8 mouse cellular contexts compared by ENCODE assay signal in genomic region chr10:52232196-52233176, GRCm38 (mm10). TPM values are rescaled to one million over a fixed set of nuclear protein-coding genes. Genes with fewer than 3 reads are reported as not detected.
DNase-seq lines count a peak whose midpoint lies in the region; ATAC-seq and TF ChIP-seq lines count a peak whose summit lies in the region.

No protein-coding gene starts in this region.

- no peak overlapping the region for H3K27ac ChIP-seq in testis, adult 2 months (ENCODE audit: control insufficient read depth, insufficient read depth, low read depth, low read length)
- peak overlapping the region; percentile 47 for H3K27ac ChIP-seq in heart, adult 2 months
- peak overlapping the region; percentile 89 for H3K27ac ChIP-seq in liver, postnatal 0 days (ENCODE audit: low read depth)
- H3K27ac ChIP-seq in neural tube, embryonic 13.5 days (replicated peaks), result no peak overlapping the region

- H3K4me2 ChIP-seq in liver, postnatal 0 days (ENCODE audit: low read depth, low read length), result peak overlapping the region; percentile 91
- peak overlapping the region; percentile 65 for H3K4me2 ChIP-seq in neural tube, embryonic 13.5 days

- peak; percentile 34; the same call in 1 of the 2 replicates for TF ChIP-seq CTCF in testis, adult 2 months (IDR thresholded peaks at IDR 0.05; ENCODE audit: control insufficient read depth, insufficient read depth, insufficient replicate concordance, low read depth, low read length)
- TF ChIP-seq CTCF in heart, adult 2 months (IDR thresholded peaks at IDR 0.05), result peak; percentile 77
- peak; percentile 57 for TF ChIP-seq CTCF in liver, postnatal 0 days (IDR thresholded peaks at IDR 0.05; ENCODE audit: low read depth)

- H3K36me3 ChIP-seq in testis, adult 2 months (ENCODE audit: control insufficient read depth, insufficient read depth, low read length), result no peaks in the 10 kb centered on the region
- no peaks in the 10 kb centered on the region; the same call in 1 of the 2 replicates for H3K36me3 ChIP-seq in heart, adult 2 months (ENCODE audit: control insufficient read depth, insufficient read depth, low read length)
- H3K36me3 ChIP-seq in liver, postnatal 0 days (replicated peaks; ENCODE audit: insufficient read depth, low read length), result no peaks in the 10 kb centered on the region
- no peaks in the 10 kb centered on the region for H3K36me3 ChIP-seq in neural tube, embryonic 13.5 days

- peaks cover 11% of the 10 kb centered on the region for H3K4me1 ChIP-seq in testis, adult 2 months (ENCODE audit: control insufficient read depth, insufficient read depth, low read length)
- peaks cover 4% of the 10 kb centered on the region for H3K4me1 ChIP-seq in heart, adult 2 months (ENCODE audit: control insufficient read depth, insufficient read depth, low read length)
- peaks cover 12% of the 10 kb centered on the region for H3K4me1 ChIP-seq in liver, postnatal 0 days (ENCODE audit: insufficient read depth)
- peaks cover 17% of the 10 kb centered on the region for H3K4me1 ChIP-seq in neural tube, embryonic 13.5 days (replicated peaks)

- no peaks in the 10 kb centered on the region; the same call in 1 of the 2 replicates for H3K27me3 ChIP-seq in testis, adult 2 months (ENCODE audit: control insufficient read depth, insufficient read depth, low read length)
- H3K27me3 ChIP-seq in heart, adult 2 months (ENCODE audit: control insufficient read depth, insufficient read depth, low read length), result no peaks in the 10 kb centered on the region
- H3K27me3 ChIP-seq in liver, postnatal 0 days (ENCODE audit: insufficient read depth, low read length), result no peaks in the 10 kb centered on the region
- H3K27me3 ChIP-seq in neural tube, embryonic 13.5 days, result peaks cover 5% of the 10 kb centered on the region; the same call in 1 of the 2 replicates

- intact Hi-C loops in heart, adult 2 months (cut with DNase I), result loop anchor here (1.0 to 2.0 kb wide), 3 partner anchors 62 to 152 kb away; no protein-coding TSS in a partner anchor

- peak; percentile 10; the same call in 1 of the 2 replicates for ATAC-seq in liver, postnatal 0 days
- ATAC-seq in neural tube, embryonic 13.5 days (ENCODE audit: low read depth), result peak; percentile 30; the same call in 1 of the 2 replicates
- ATAC-seq in monocyte, adult 5-6 weeks (replicated peaks; ENCODE audit: insufficient number of reproducible peaks, low FRiP score, low TSS enrichment, poor library complexity, severe bottlenecking), result no peak

- no peaks in the 10 kb centered on the region; the same call in 1 of the 2 replicates for H3K79me2 ChIP-seq in heart, adult 2 months (replicated peaks; ENCODE audit: control insufficient read depth, insufficient read depth, low read length)

- no peaks in the 10 kb centered on the region for H3K9me3 ChIP-seq in liver, postnatal 0 days (ENCODE audit: low read length)
- H3K9me3 ChIP-seq in neural tube, embryonic 13.5 days, result no peaks in the 10 kb centered on the region

- DNase-seq in testis, postnatal 14 days (ENCODE audit: low spot score), result no peak
- peak; percentile 32 for DNase-seq in cerebellum, adult 9-11 months
- DNase-seq in heart, adult 2 months, result peak; percentile 44 to 51
- peak; percentile 88 for DNase-seq in kidney, adult 11 months
- DNase-seq in liver, postnatal 0 days, result peak; percentile 27

- H3K9ac ChIP-seq in heart, adult 2 months (ENCODE audit: low read depth, low read length), result peak overlapping the region; percentile 51
- H3K9ac ChIP-seq in liver, postnatal 0 days (replicated peaks), result no peak overlapping the region
- no peak overlapping the region for H3K9ac ChIP-seq in neural tube, embryonic 13.5 days

- peak overlapping the region; percentile 43 for H3K4me3 ChIP-seq in testis, adult 2 months (ENCODE audit: control insufficient read depth, low read depth, low read length)
- peak overlapping the region; percentile 70 for H3K4me3 ChIP-seq in heart, adult 2 months
- H3K4me3 ChIP-seq in liver, postnatal 0 days (ENCODE audit: low read depth, low read length), result peak overlapping the region; percentile 75
- peak overlapping the region; percentile 66 for H3K4me3 ChIP-seq in neural tube, embryonic 13.5 days

- 7% methylated on average over 21 of the region's 21 CpGs for WGBS in heart, adult 2 months
- WGBS in liver, postnatal 0 days (ENCODE audit: insufficient replicate concordance), result 7% methylated on average over 21 of the region's 21 CpGs
- WGBS in neural tube, embryonic 13.5 days, result 13% methylated on average over 21 of the region's 21 CpGs

- TF ChIP-seq POLR2A in testis, adult 2 months (IDR thresholded peaks at IDR 0.05; ENCODE audit: control insufficient read depth, low read depth, low read length), result no peak
- TF ChIP-seq POLR2A in heart, adult 2 months (IDR thresholded peaks at IDR 0.05; ENCODE audit: insufficient read depth, low read depth, low read length), result no peak

- TF ChIP-seq EP300 in heart, adult 2 months (IDR thresholded peaks at IDR 0.05; ENCODE audit: insufficient read depth, low read depth, low read length), result 0 out of 2 replicates have a peak, but pooled peaks have one; percentile 22
- TF ChIP-seq EP300 in liver, postnatal 0 days (IDR thresholded peaks at IDR 0.05; ENCODE audit: low read depth), result no peak

RNA-seq across cellular contexts. Expression of gene Dcbld1, which starts 0.9 kb away (rescaled TPM):
- polyA plus RNA-seq in testis, adult 2 months (2012; rRNA removed), result 1.7 and 2.0 TPM in 2 replicates
- total RNA-seq in heart, adult 2 months (2021), result 1 to 10 TPM; 4.2 to 4.9 TPM
- 2.7 and 3.3 TPM in 2 replicates for polyA plus RNA-seq in heart, adult 2 months (2012; rRNA removed)
- 5.1 and 7.4 TPM in 2 replicates for polyA plus RNA-seq in liver, postnatal 0 days (2015; fragmentation: Nextera tagmentation; extraction: Ambion mirVana)
- polyA plus RNA-seq in neural tube, embryonic 13.5 days (2015; fragmentation: Nextera tagmentation; extraction: Ambion mirVana), result 35.2 and 37.0 TPM in 2 replicates
- 0.19 to 0.32 TPM in 2 of 3 replicates, not detected in the other for total RNA-seq in monocyte, adult 5-6 weeks (2017)

RNA-seq across cellular contexts. Expression of gene Ros1, which starts 37.4 kb away (rescaled TPM):
- polyA plus RNA-seq in testis, adult 2 months (2012; rRNA removed), result 0.16 and 0.21 TPM in 2 replicates
- total RNA-seq in heart, adult 2 months (2021), result under 1 TPM in 1 of 2 experiments, not detected in 1; 0.02 TPM
- polyA plus RNA-seq in heart, adult 2 months (2012; rRNA removed), result not detected in 2 replicates
- polyA plus RNA-seq in liver, postnatal 0 days (2015; fragmentation: Nextera tagmentation; extraction: Ambion mirVana), result not detected in 2 replicates
- polyA plus RNA-seq in neural tube, embryonic 13.5 days (2015; fragmentation: Nextera tagmentation; extraction: Ambion mirVana), result not detected in 2 replicates
- not detected in 3 replicates for total RNA-seq in monocyte, adult 5-6 weeks (2017)

Comparison
In these comparisons a context has a peak if more than half of its experiments do, and no peak if none do; other contexts are left out.
1. H3K27ac ChIP-seq: peak in heart, adult 2 months (single experiment) and liver, postnatal 0 days (single experiment); none in testis, adult 2 months (single experiment) and neural tube, embryonic 13.5 days (single experiment).
2. Peak in every context shown above with its lines, with median percentiles within 50 percentile points of each other: H3K4me3 ChIP-seq and CTCF ChIP-seq.